Mouse (Mus musculus) urinary bladder, postnatal 25 days (tissue): ENCODE measurements around the gene Jade3.
A peak's percentile ranks its signal among the peaks of the same experiment; 100 is the strongest.
"Not testable (repeated sequence)": the region's sequence is repeated elsewhere in the genome, so short reads cannot be mapped to it uniquely, and the experiment has no call there.

Source experiments
- DNase-seq: peaks from one replicate; pipeline ENCODE4 v3.0.0; 2022; ENCODE audit warnings: low spot score

Gene Jade3

GRCm38 (mm10) chrX:20425140-20425838 is at the start of gene Jade3:
Gene Jade3, plus strand, starts transcription at chrX:20425688.
- peak; percentile 47 for DNase-seq

- DNase-seq: no peak
Measured at GRCm38 (mm10) chrX:20379347-20380014, 46.0 kb upstream of the Jade3 start.

GRCm38 (mm10) chrX:20382260-20382659 is 43.2 kb upstream of the Jade3 start:
- no peak for DNase-seq

- no peak for DNase-seq
Measured at GRCm38 (mm10) chrX:20387006-20387405, 38.5 kb upstream of the Jade3 start.

GRCm38 (mm10) chrX:20391964-20392363 is 33.5 kb upstream of the Jade3 start:
- not testable (repeated sequence) for DNase-seq

- DNase-seq: no peak
Measured at GRCm38 (mm10) chrX:20392942-20393341, 32.5 kb upstream of the Jade3 start.

- DNase-seq: no peak
Measured at GRCm38 (mm10) chrX:20404068-20404467, 21.4 kb upstream of the Jade3 start.

- no peak for DNase-seq
Measured at GRCm38 (mm10) chrX:20406909-20407308, 18.6 kb upstream of the Jade3 start.

GRCm38 (mm10) chrX:20407676-20408075 is 17.8 kb upstream of the Jade3 start:
- no peak for DNase-seq

- no peak for DNase-seq
Measured at GRCm38 (mm10) chrX:20411382-20411781, 14.1 kb upstream of the Jade3 start.

GRCm38 (mm10) chrX:20412221-20412620 is 13.3 kb upstream of the Jade3 start:
- DNase-seq: no peak

- no peak for DNase-seq
Measured at GRCm38 (mm10) chrX:20414885-20415622, 10.4 kb upstream of the Jade3 start.

- no peak for DNase-seq
Measured at GRCm38 (mm10) chrX:20418461-20418860, 7.0 kb upstream of the Jade3 start.

- no peak for DNase-seq
Measured at GRCm38 (mm10) chrX:20419536-20419935, 6.0 kb upstream of the Jade3 start.

GRCm38 (mm10) chrX:20425839-20426449 is 456 bp downstream of the Jade3 start:
- DNase-seq: peak; percentile 4

- no peak for DNase-seq
Measured at GRCm38 (mm10) chrX:20483213-20483612, 57.7 kb downstream of the Jade3 start.

GRCm38 (mm10) chrX:20497682-20498081 is 72.2 kb downstream of the Jade3 start:
- no peak for DNase-seq

- no peak for DNase-seq
Measured at GRCm38 (mm10) chrX:20520290-20520939, 94.9 kb downstream of the Jade3 start.

- DNase-seq: no peak
Measured at GRCm38 (mm10) chrX:20521578-20521977, 96.1 kb downstream of the Jade3 start.

- no peak for DNase-seq
Measured at GRCm38 (mm10) chrX:20532621-20533020, 107.1 kb downstream of the Jade3 start.

- no peak for DNase-seq
Measured at GRCm38 (mm10) chrX:20543867-20544266, 118.4 kb downstream of the Jade3 start.

GRCm38 (mm10) chrX:20547609-20548008 is 122.1 kb downstream of the Jade3 start:
- no peak for DNase-seq
